Mouse (Mus musculus) forebrain, embryonic 13.5 days (tissue): ENCODE measurements around the gene Grid1. TPM values are rescaled to one million over a fixed set of nuclear protein-coding genes. Genes with fewer than 3 reads are reported as not detected.

Experiments
- ATAC-seq: fragments of 200-750 bp; cut with Nextera tagmentation; 2 replicates; pipeline ENCODE4 v1.8.0; 2017
- H3K27ac ChIP-seq: fragments of 300-500 bp; sonication (generic); 2 replicates; pipeline ENCODE4 v1.5.1; 2015; ENCODE audit warnings: inconsistent platforms, mild to moderate bottlenecking, moderate library complexity
- H3K27me3 ChIP-seq: fragments of 300-500 bp; sonication (generic); 2 replicates; pipeline ENCODE4 v1.6.1; 2015; ENCODE audit warnings: mild to moderate bottlenecking, inconsistent platforms
- H3K36me3 ChIP-seq: fragments of 300-500 bp; sonication (generic); 2 replicates; pipeline ENCODE4 v1.6.1; 2015; ENCODE audit warnings: mild to moderate bottlenecking, inconsistent platforms; ENCODE audit not compliant: poor library complexity, severe bottlenecking
- H3K4me1 ChIP-seq: fragments of 300-500 bp; sonication (generic); 2 replicates; pipeline ENCODE4 v1.6.1; 2015; ENCODE audit warnings: inconsistent platforms
- H3K4me2 ChIP-seq: fragments of 300-500 bp; sonication (generic); 2 replicates; pipeline ENCODE4 v1.6.1; 2015; ENCODE audit warnings: inconsistent platforms, mild to moderate bottlenecking, moderate library complexity
- H3K4me3 ChIP-seq: fragments of 300-500 bp; sonication (generic); 2 replicates; pipeline ENCODE4 v1.5.1; 2015; ENCODE audit warnings: mild to moderate bottlenecking, inconsistent platforms
- H3K9ac ChIP-seq: fragments of 300-500 bp; sonication (generic); 2 replicates; pipeline ENCODE4 v1.6.1; 2015; ENCODE audit warnings: mild to moderate bottlenecking, inconsistent platforms
- H3K9me3 ChIP-seq: fragments of 300-500 bp; sonication (generic); replicated peaks from 2 replicates; pipeline ENCODE4 v1.6.1; 2016; ENCODE audit warnings: inconsistent platforms
- WGBS: fragments of 180-500 bp; shearing (Covaris S2); methylation state at CpG from one replicate; pipeline ENCODE4 v1.1.7; 2015; 5-methylcytosine and 5-hydroxymethylcytosine counted together
- polyA plus RNA-seq: library from polyadenylated mRNA; unstranded; fragments of >200 nt; fragmentation: Nextera tagmentation; extraction: Ambion mirVana; gene quantifications from 2 replicates; pipeline ENCODE4 v1.2.1, GENCODE M21; 2015

Gene Grid1
- polyA plus RNA-seq, 1 experiment from 2014 or later = 1.2 TPM

DNA sequence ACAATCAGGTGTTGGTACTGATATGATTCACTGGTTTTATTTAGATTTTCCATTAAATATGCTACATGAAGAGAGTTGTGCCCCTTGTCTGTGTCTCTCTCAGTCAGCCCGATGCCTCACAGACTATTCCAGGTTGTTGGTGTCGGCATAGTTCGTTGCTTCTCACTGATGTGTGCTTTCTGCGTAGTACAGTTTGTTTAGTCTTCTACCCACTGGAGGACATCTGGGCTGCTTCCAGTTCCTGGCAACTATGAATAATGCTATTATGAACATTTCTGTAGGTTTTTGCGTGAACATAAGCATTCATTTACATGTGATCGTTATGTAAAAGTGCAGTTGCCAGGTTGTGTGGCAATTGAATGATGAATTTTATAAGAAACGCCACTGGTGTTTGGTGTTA is 633.8 kb downstream of the Grid1 start:
- Histone ChIP-seq H3K27me3 (no peaks in the 10 kb centered on the region), H3K36me3 (no peaks in the 10 kb centered on the region), H3K4me2 (no peak overlapping the region), H3K4me3 (no peak overlapping the region), H3K27ac (no peak overlapping the region), H3K9ac (no peak overlapping the region), H3K9me3 (no peaks in the 10 kb centered on the region), H3K4me1 (no peaks in the 10 kb centered on the region)
- ATAC-seq = no peak
- 83% methylated on average over 7 of the region's 7 CpGs for WGBS

DNA sequence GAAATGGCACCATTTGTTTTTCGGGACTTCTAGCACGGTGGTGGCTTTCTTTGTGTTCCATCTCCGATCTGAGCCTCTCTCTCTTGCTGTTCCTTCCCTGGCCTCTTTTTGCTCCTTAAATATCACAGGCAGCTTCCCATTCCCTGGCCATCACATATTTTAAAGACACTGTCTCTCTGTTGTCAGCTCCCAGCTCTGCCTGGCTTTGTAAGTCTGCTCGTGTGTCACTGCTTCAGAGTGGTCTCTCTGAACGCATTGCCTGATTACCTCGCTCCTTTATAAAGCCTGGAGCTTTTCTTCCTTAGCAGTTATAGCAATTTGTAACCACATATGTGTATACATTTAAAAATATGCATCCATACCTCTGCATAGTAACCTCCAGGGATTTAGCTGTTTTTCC is 648.3 kb downstream of the Grid1 start:
- H3K4me2 ChIP-seq = no peak overlapping the region
- H3K36me3 ChIP-seq = no peaks in the 10 kb centered on the region
- H3K4me1 ChIP-seq = no peaks in the 10 kb centered on the region
- no peak for ATAC-seq
- H3K9me3 ChIP-seq = no peaks in the 10 kb centered on the region
- no peak overlapping the region for H3K4me3 ChIP-seq
- H3K27ac ChIP-seq = no peak overlapping the region
- H3K9ac ChIP-seq = no peak overlapping the region
- H3K27me3 ChIP-seq = no peaks in the 10 kb centered on the region
- 72% methylated on average over 6 of the region's 6 CpGs for WGBS

DNA sequence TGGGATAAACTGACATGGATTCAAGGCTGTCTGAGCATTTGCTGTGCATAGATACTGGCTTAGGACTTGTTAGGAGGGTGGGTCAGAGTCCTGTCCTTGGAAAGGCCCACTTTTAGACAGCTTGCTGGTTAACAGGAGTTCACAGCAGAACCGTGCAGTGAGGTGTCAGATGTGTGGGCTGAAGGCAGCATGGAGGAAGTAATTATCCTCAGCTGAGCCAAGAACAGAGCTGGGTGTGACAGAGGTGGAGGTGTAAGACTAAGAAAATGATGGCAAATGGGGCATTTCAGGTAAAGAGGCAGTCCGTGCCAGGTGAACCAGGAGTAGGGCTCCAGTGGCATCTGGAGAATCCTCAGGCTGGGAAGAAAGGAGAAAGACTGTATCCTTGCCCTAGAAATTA is 666.1 kb downstream of the Grid1 start:
- Histone ChIP-seq H3K27ac (no peak overlapping the region), H3K4me1 (no peaks in the 10 kb centered on the region), H3K9ac (no peak overlapping the region), H3K4me3 (no peak overlapping the region), H3K27me3 (no peaks in the 10 kb centered on the region), H3K4me2 (no peak overlapping the region), H3K9me3 (no peaks in the 10 kb centered on the region), H3K36me3 (no peaks in the 10 kb centered on the region)
- WGBS = 82% methylated on average over 2 of the region's 2 CpGs
- no peak for ATAC-seq

DNA sequence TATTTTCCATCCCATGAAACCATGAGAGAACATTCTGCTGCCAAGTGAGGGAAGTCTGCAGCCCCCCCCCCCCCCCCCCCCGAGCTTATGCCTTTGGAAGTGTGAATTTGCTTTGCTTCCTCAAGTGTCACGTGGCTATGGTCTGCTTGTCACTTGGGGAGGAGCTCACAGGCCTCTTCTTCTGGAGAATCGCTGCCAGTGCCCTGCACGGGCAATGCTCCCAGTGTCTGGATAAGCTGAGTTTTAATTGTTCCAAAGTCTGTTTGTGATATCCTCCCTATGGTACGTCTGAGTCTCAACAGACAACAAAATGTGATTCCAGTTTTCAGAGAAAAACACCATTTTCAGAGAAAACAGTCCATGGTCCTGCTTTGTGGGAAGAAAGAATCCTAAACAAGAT is 682.4 kb downstream of the Grid1 start:
- 71% methylated on average over 5 of the region's 5 CpGs for WGBS
- no peak overlapping the region for H3K4me3 ChIP-seq
- no peak for ATAC-seq

DNA sequence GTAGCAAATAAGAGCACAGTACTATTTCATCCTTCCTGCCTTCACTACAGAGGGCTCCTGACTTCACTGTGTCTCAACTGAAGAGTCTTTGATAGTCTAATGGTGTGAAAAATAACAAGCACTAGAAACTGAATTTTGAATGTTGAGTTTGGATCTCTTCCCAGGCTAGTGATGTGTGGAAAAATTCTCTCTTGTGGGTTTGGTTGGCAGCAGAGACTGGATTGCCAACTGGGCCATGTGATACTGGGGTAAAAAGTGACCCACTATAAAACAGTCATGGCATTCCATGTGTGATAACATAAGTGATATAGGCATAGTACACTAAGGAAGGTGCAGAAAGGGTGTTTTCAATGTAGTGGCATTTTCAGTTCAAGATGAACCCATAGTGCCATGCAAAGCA is 699.5 kb downstream of the Grid1 start:
- Histone ChIP-seq H3K9ac (no peak overlapping the region), H3K36me3 (no peaks in the 10 kb centered on the region), H3K4me2 (no peak overlapping the region), H3K9me3 (no peaks in the 10 kb centered on the region), H3K27ac (no peak overlapping the region), H3K27me3 (no peaks in the 10 kb centered on the region), H3K4me1 (no peaks in the 10 kb centered on the region), H3K4me3 (no peak overlapping the region)
- ATAC-seq = no peak

More for the DNA sequence above, 682.4 kb downstream of the Grid1 start:
- no peak overlapping the region for H3K4me2 ChIP-seq
- no peaks in the 10 kb centered on the region for H3K9me3 ChIP-seq
- H3K4me1 ChIP-seq = no peaks in the 10 kb centered on the region
- H3K36me3 ChIP-seq = no peaks in the 10 kb centered on the region
- H3K27me3 ChIP-seq = no peaks in the 10 kb centered on the region
- no peak overlapping the region for H3K9ac ChIP-seq
- H3K27ac ChIP-seq = no peak overlapping the region

DNA sequence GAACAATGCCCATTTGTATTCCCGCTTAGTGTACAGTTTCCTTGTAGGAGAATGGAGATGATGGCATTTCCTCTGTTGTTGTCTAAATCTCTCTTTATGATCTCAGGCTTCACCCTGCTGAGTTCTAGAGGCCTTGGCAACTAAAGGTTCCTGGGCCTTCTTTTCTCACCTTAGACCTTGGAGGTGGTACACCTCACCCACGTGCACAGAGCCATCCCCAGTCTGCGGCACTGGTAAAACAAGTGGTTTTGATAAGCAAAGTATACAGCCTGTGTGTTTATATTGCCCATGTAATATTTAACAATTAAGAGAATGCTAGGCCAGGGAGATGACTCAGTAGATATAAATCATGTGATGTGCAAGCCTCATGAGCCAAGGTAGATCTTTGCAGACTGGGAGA is 718.9 kb downstream of the Grid1 start:
- Histone ChIP-seq H3K27ac (no peak overlapping the region), H3K4me1 (no peaks in the 10 kb centered on the region), H3K4me2 (no peak overlapping the region), H3K9ac (no peak overlapping the region), H3K36me3 (no peaks in the 10 kb centered on the region), H3K4me3 (no peak overlapping the region), H3K27me3 (no peaks in the 10 kb centered on the region), H3K9me3 (no peaks in the 10 kb centered on the region)
- WGBS = 84% methylated on average over 3 of the region's 3 CpGs
- ATAC-seq = no peak

DNA sequence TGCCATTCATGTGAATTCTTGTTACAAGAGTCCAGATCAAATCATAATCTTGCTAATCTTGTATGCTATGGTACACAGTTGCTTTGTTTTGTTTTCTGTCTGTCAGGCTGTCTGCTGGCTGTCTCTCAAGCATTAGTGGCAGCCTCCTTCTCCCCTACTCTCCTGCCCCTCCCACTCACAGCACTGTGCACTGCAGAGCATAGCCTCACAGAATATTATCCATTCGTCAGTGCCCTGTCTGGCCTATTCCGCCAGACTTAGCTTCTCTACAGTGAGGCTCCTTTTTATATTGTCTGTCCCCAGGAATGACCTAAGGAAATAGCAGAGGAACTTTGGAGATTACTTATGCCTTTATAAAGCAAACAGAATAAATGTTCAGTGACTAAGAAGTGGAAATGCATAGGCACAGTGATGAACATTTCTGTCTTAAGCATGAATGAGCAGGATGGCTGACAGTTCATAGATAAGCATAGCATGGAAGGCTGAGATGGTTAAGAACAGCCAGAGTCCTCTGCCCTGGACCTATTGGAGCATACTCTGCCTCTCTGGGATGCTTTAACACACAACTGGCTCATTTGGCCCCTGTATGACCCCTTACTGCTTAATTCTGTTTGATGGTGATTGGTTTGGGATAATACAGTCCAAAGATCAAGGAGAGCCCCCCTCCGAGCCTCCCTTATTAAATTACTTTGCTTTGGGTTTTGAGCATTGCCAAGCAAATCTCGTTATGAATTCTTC is 721.5 kb downstream of the Grid1 start:
- 17% methylated on average over 4 of the region's 4 CpGs for WGBS
- Histone ChIP-seq H3K27me3 (no peaks in the 10 kb centered on the region), H3K9ac (no peak overlapping the region), H3K4me3 (no peak overlapping the region), H3K4me2 (no peak overlapping the region), H3K4me1 (no peaks in the 10 kb centered on the region), H3K36me3 (no peaks in the 10 kb centered on the region), H3K9me3 (no peaks in the 10 kb centered on the region), H3K27ac (no peak overlapping the region)
- no peak for ATAC-seq

DNA sequence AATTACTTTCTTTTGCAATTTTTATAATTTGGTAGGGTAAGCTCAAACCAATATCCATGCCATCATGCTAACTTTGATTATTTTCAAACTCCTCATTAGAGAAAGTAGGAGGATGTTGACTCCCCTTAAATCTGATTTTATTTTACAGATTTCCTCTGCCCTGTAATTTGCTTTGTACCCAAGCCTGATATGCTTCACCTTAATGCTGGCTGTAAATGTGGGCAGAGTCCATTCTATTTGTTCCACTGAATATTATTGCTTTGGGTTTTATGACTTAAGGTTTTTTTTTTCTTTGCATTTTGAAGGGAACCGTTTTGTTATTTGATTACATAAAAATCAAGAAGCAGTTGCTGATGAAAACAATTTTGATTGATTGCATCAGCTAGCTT is 722.1 kb downstream of the Grid1 start:
- no peaks in the 10 kb centered on the region for H3K36me3 ChIP-seq
- no peak overlapping the region for H3K4me3 ChIP-seq
- ATAC-seq = no peak
- no peak overlapping the region for H3K4me2 ChIP-seq
- H3K27me3 ChIP-seq = no peaks in the 10 kb centered on the region
- no peak overlapping the region for H3K9ac ChIP-seq
- H3K9me3 ChIP-seq = no peaks in the 10 kb centered on the region
- H3K27ac ChIP-seq = no peak overlapping the region
- WGBS = 74% methylated on average over 1 of the region's 1 CpGs
- H3K4me1 ChIP-seq = no peaks in the 10 kb centered on the region

DNA sequence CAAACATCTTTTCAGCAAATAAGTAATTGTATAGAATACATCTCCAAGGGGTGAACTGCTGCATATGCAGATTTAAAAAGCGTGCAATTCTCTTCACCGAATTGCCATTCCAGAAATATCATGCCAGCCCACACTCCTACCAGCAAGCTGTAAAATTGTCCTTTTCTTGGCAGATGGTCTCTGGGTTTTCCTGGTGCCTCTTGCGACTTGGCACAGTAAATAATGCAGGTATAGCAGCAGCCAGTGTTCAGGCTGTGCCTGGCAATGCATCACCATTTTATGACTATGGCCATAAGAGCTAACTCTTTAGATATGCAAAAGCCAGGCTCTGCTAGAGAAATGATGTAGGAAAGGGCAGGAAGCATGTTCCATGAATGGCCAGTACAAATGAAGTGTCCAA is 734.4 kb downstream of the Grid1 start:
- no peak overlapping the region for H3K4me2 ChIP-seq
- H3K9ac ChIP-seq = no peak overlapping the region
- no peaks in the 10 kb centered on the region for H3K36me3 ChIP-seq
- no peak for ATAC-seq
- no peaks in the 10 kb centered on the region for H3K27me3 ChIP-seq
- H3K4me3 ChIP-seq = no peak overlapping the region
- no peak overlapping the region for H3K27ac ChIP-seq
- H3K9me3 ChIP-seq = no peaks in the 10 kb centered on the region
- H3K4me1 ChIP-seq = no peaks in the 10 kb centered on the region
- WGBS = 85% methylated on average over 3 of the region's 3 CpGs

DNA sequence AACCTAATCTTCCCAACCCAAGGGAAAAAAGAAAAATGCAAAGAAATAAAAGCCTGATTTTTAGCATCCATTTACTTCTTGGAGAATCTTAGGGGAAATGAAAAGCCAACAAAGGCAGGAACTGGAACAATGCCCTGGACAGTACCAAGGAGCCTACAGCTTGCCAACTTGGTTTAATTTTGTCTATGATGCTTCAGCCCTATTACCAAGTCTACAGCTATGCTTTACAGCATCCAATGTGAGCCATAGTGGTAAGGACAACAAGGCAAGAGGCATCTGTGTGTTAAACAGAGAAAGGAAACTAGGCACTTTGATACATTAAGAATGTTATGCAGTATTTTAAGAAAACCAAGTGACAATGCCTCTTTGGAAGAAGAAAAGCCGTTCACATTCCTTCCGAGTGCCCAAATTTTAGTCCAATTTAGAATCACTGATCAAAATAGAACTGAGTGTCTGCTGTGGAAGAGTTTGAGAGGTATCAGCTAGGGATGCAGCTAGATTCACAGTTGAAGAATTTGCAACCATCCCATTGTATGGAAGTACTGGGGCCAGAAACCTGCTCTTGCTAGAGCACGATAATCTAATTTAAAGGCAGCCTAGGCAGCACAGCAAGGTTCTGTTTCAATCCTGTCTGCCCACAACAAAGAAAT is 741.5 kb downstream of the Grid1 start:
- 94% methylated on average over 3 of the region's 3 CpGs for WGBS
- H3K4me1 ChIP-seq = no peaks in the 10 kb centered on the region

DNA sequence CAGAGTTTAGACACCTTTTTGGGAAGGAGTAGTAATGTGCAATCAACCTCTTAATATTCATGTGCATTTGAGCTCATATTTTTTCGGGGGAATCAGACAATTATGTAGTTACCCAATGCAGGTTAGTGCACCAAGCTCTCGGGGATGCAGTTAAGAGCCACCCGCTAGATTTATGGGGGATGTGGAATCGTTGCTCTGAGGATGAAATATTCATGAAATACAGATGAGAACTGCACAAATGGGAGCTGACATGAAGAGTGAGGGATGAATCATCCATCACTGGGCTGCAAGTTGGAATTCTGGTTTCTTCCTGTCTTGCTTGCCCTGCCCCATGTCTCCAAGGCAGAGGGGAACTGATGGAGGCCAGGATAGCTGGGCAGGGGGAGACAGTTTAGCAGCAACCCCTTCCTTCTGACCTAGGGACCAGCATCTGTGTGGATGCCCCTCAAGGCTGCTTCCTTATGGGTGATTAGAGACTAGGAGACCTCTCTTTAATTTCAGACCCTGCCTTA is 753.1 kb downstream of the Grid1 start:
- Histone ChIP-seq H3K4me3 (no peak overlapping the region), H3K36me3 (no peaks in the 10 kb centered on the region), H3K27ac (no peak overlapping the region), H3K9me3 (no peaks in the 10 kb centered on the region), H3K4me2 (no peak overlapping the region), H3K27me3 (no peaks in the 10 kb centered on the region), H3K9ac (no peak overlapping the region), H3K4me1 (0 out of 2 replicates have a peak, but pooled peaks cover 8% of the 10 kb centered on the region)
- WGBS = 87% methylated on average over 4 of the region's 4 CpGs
- ATAC-seq = no peak

More for the DNA sequence above, 741.5 kb downstream of the Grid1 start:
- ATAC-seq = no peak
- H3K9ac ChIP-seq = no peak overlapping the region
- no peak overlapping the region for H3K4me2 ChIP-seq
- H3K4me3 ChIP-seq = no peak overlapping the region
- no peaks in the 10 kb centered on the region for H3K9me3 ChIP-seq
- no peak overlapping the region for H3K27ac ChIP-seq
- H3K36me3 ChIP-seq = no peaks in the 10 kb centered on the region
- H3K27me3 ChIP-seq = no peaks in the 10 kb centered on the region

DNA sequence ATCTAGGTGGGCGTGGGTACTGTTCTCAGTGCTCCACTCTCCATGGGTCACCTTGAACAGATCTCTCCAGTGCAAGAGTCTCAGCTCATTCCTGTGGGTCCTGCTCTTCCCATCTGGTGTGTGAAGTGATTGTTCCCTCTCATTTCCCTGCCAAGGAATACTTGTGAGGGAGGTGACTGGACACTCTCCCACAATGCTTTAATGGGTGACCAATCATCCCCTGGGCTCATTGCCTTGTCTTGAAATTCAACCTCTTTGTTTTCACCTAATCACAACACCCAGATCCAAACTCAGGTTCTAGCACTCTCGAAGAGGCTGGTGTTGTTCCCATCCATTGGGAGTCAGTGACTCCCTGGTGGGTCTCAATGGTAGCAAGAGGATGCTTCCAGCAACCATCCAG is 754.6 kb downstream of the Grid1 start:
- Histone ChIP-seq H3K9ac (no peak overlapping the region), H3K4me3 (no peak overlapping the region), H3K4me1 (0 out of 2 replicates have a peak, but pooled peaks cover 8% of the 10 kb centered on the region), H3K27ac (no peak overlapping the region), H3K27me3 (no peaks in the 10 kb centered on the region), H3K9me3 (no peaks in the 10 kb centered on the region), H3K36me3 (no peaks in the 10 kb centered on the region), H3K4me2 (no peak overlapping the region)
- ATAC-seq = no peak
- 78% methylated on average over 2 of the region's 2 CpGs for WGBS
